Mouse (Mus musculus) kidney, adult 2 months (tissue): Measurements from ENCODE around the gene Plekho1.

Experiments
- CTCF ChIP-seq: fragments of 200-500 bp; conservative IDR thresholded peaks from 2 replicates; pipeline ENCODE4 v1.5.1; 2011; ENCODE audit warnings: low read depth, mild to moderate bottlenecking, control low read depth, low read length, moderate library complexity, mixed read lengths; ENCODE audit not compliant: insufficient read depth, insufficient read length
- POLR2A ChIP-seq: fragments of 200-500 bp; IDR thresholded peaks from one replicate; pipeline ENCODE4 v1.6.1; 2011; ENCODE audit warnings: low read depth, low read length, control low read depth

DNA sequence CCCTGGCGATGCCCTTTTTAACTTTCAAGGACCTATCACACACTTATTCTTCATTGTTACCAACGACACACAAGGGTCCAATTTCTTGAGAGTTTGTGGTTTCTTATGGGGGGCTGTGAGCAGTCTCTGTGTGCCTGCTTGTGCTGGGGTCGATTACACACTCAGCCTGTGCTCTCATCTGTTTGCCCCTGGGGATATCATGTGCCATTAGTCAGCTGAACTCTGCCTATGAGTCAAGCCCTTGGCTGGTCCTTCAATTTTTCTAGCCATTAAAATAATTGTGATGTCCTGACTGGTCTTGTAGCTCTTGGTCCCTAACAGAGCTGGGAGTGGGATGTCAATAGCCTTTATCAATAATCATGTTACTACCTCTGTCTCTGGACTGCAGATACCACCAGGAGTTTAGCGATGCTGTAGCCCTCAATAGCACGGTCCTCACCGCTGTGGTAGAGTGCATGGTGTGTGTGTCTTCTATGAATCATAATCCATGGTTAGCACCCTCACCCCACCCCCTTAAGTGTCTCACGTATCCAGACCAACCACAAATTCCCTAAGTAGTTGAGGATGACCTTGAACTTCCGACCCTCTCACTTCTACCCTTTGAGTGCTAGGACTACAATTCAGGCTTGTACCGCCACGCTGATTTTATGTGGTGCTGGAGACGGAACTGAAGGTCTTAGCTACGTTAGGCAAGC, 15.4 kb downstream of the Plekho1 start:
- TF ChIP-seq CTCF (no peak), POLR2A (no peak)
